Mouse (Mus musculus) small intestine, adult 2 months (tissue): ENCODE results near the gene Stard10.

Experiments
- CTCF ChIP-seq: fragments of 200-500 bp; IDR thresholded peaks from 2 replicates; pipeline ENCODE4 v1.5.1; 2012; ENCODE audit warnings: low read depth, mild to moderate bottlenecking, control low read depth, inconsistent platforms, low read length, moderate library complexity, mixed read lengths; ENCODE audit not compliant: insufficient replicate concordance, insufficient read length; ENCODE audit errors: extremely low read depth
- POLR2A ChIP-seq: fragments of 200-500 bp; IDR thresholded peaks from 2 replicates; pipeline ENCODE4 v1.6.1; 2012; ENCODE audit warnings: low read depth, mild to moderate bottlenecking, control low read depth, inconsistent platforms, low read length, moderate library complexity

- no peak for TF ChIP-seq POLR2A
- no peak for TF ChIP-seq CTCF
Measured at GRCm38 (mm10) chr7:101346991-101347390, 30.1 kb downstream of the Stard10 start.
